Mouse (Mus musculus) hindbrain, embryonic 11.5 days (tissue): ENCODE measurements at regions not wholly inside any gene's neighbourhood (a gene's known extent, or its start where the extent isn't known, plus 50 kb on each side); places are given as distances from the start of the nearest gene placed in this dataset.

ENCODE experiments used
- ATAC-seq: fragments of 200-750 bp; cut with Nextera tagmentation; 2 replicates; pipeline ENCODE4 v1.8.0; 2017; ENCODE audit warnings: mild to moderate bottlenecking, moderate TSS enrichment, moderate library complexity; ENCODE audit not compliant: low FRiP score
- DNase-seq: peaks from one replicate; pipeline ENCODE4 v3.0.0-alpha.2; 2015; ENCODE audit warnings: low spot score
- H3K27ac ChIP-seq: fragments of 300-500 bp; sonication (generic); 2 replicates; pipeline ENCODE4 v1.5.1; 2014; ENCODE audit warnings: mild to moderate bottlenecking, low read depth, low read length
- H3K27me3 ChIP-seq: fragments of 300-500 bp; sonication (generic); 2 replicates; pipeline ENCODE4 v1.6.1; 2014; ENCODE audit warnings: mild to moderate bottlenecking, low read length, moderate library complexity, mixed read lengths; ENCODE audit not compliant: control insufficient read depth, insufficient read depth
- H3K36me3 ChIP-seq: fragments of 300-500 bp; sonication (generic); 2 replicates; pipeline ENCODE4 v1.6.1; 2014; ENCODE audit warnings: mild to moderate bottlenecking, low read length, moderate library complexity, mixed read lengths; ENCODE audit not compliant: control insufficient read depth, insufficient read depth
- H3K4me1 ChIP-seq: fragments of 300-500 bp; sonication (generic); replicated peaks from 2 replicates; pipeline ENCODE4 v1.6.1; 2014; ENCODE audit warnings: low read length, mixed read lengths; ENCODE audit not compliant: control insufficient read depth, insufficient read depth
- H3K4me2 ChIP-seq: fragments of 300-500 bp; sonication (generic); replicated peaks from 2 replicates; pipeline ENCODE4 v1.6.1; 2014; ENCODE audit warnings: mild to moderate bottlenecking, low read depth, low read length
- H3K4me3 ChIP-seq: fragments of 300-500 bp; sonication (generic); 2 replicates; pipeline ENCODE4 v1.5.1; 2014; ENCODE audit warnings: low read depth, low read length
- H3K9ac ChIP-seq: fragments of 300-500 bp; sonication (generic); 2 replicates; pipeline ENCODE4 v1.6.1; 2014; ENCODE audit warnings: low read depth, low read length
- H3K9me3 ChIP-seq: fragments of 300-500 bp; sonication (generic); 2 replicates; pipeline ENCODE4 v1.6.1; 2016; ENCODE audit warnings: low read length; ENCODE audit not compliant: control insufficient read depth
- WGBS: fragments of 180-500 bp; shearing (Covaris S2); extraction: QIAGEN DNeasy Blood & Tissue Kit; methylation state at CpG from one replicate; pipeline ENCODE4 v1.1.7; 2014; 5-methylcytosine and 5-hydroxymethylcytosine counted together

GRCm38 (mm10) chr6:101793986-101794385, 416.3 kb upstream of the Pdzrn3 start:
- ATAC-seq (no peak), DNase-seq (no peak)
- Histone ChIP-seq H3K9ac (no peak overlapping the region), H3K4me3 (no peak overlapping the region), H3K9me3 (no peaks in the 10 kb centered on the region), H3K4me2 (no peak overlapping the region), H3K36me3 (no peaks in the 10 kb centered on the region), H3K27ac (no peak overlapping the region), H3K27me3 (no peaks in the 10 kb centered on the region), H3K4me1 (no peaks in the 10 kb centered on the region)
- 84% methylated on average over 2 of the region's 2 CpGs for WGBS

- no peaks in the 10 kb centered on the region for H3K4me1 ChIP-seq
- no peaks in the 10 kb centered on the region for H3K36me3 ChIP-seq
- no peaks in the 10 kb centered on the region for H3K9me3 ChIP-seq
- no peak overlapping the region for H3K27ac ChIP-seq
- DNase-seq (no peak), ATAC-seq (no peak)
- H3K27me3 ChIP-seq = no peaks in the 10 kb centered on the region
- 91% methylated on average over 3 of the region's 3 CpGs for WGBS
- H3K4me3 ChIP-seq = no peak overlapping the region
- H3K4me2 ChIP-seq = no peak overlapping the region
- no peak overlapping the region for H3K9ac ChIP-seq
Observed at GRCm38 (mm10) chr6:101777864-101778263, 400.2 kb upstream of the Pdzrn3 start.

DNA sequence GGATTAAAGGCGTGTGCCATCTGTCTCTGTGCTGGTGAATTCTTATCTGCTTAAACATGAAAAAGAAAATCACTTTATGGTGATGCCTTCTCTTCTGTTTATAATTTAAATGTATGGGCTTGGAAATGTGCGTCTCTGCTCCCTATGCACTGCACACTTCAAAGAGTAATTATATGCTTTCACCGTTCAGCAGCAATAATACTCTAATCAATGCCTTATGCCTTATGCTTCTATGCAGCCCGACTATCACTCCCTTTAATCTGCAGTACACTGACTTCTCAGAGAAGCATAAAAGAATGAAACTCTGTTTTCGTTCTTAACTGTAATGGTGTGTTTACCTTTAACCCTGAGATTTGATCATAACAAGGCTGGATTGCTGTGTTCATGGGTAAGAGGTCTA, 395.5 kb upstream of the Pdzrn3 start:
- Histone ChIP-seq H3K9ac (no peak overlapping the region), H3K4me2 (no peak overlapping the region), H3K9me3 (no peaks in the 10 kb centered on the region), H3K4me3 (no peak overlapping the region), H3K27me3 (no peaks in the 10 kb centered on the region), H3K36me3 (no peaks in the 10 kb centered on the region), H3K27ac (no peak overlapping the region), H3K4me1 (no peaks in the 10 kb centered on the region)
- ATAC-seq (no peak), DNase-seq (no peak)
- WGBS = 75% methylated on average over 5 of the region's 5 CpGs

DNA sequence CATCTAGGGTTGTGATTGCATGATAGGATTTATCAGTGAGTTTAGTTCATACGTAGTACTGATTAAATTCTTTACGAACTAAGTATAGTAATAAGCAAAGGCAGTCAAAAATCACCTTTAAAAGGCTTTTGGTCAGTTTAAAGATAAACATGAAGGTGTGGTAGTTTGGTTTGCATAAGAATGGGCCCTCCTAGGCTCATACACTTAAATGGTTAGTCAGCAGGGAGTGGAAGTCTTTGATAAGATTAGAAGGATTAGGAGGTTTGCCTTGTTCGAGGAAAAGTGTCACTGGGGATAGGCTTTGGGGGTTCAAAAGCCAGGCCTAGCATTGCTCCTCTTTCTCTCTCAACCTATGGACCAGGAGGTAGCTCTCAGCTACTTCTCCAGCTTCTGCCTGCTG, 357.4 kb upstream of the Pdzrn3 start:
- no peak for ATAC-seq
- Histone ChIP-seq H3K9ac (no peak overlapping the region), H3K4me3 (no peak overlapping the region), H3K4me1 (no peaks in the 10 kb centered on the region), H3K27me3 (no peaks in the 10 kb centered on the region), H3K36me3 (no peaks in the 10 kb centered on the region), H3K4me2 (no peak overlapping the region), H3K9me3 (no peaks in the 10 kb centered on the region), H3K27ac (no peak overlapping the region)
- no peak for DNase-seq
- 66% methylated on average over 3 of the region's 3 CpGs for WGBS

GRCm38 (mm10) chr6:101720513-101720912, 342.8 kb upstream of the Pdzrn3 start:
- Histone ChIP-seq H3K27ac (no peak overlapping the region), H3K4me2 (no peak overlapping the region), H3K9ac (no peak overlapping the region), H3K27me3 (no peaks in the 10 kb centered on the region), H3K4me3 (no peak overlapping the region), H3K4me1 (no peaks in the 10 kb centered on the region), H3K36me3 (no peaks in the 10 kb centered on the region), H3K9me3 (no peaks in the 10 kb centered on the region)
- DNase-seq = no peak
- no peak for ATAC-seq

DNA sequence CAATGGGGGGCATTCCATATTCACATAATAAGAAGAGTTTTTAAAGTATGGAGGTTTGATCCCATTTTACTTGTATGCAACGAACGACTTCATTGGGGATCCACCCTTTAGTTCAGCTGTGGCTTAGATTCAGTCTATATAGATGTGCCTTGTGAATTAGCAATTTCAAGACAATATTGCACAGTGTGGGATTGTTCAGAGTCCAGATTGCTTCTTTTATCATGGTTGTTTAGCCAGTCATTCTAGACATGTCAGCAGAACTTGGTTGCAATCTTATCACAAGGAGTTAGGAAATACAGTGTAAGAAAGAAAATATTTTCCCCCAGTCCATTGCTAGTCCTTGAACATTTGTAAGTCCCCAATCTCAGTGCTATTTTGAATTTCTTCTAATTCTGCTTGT, 312.0 kb upstream of the Pdzrn3 start:
- Histone ChIP-seq H3K36me3 (no peaks in the 10 kb centered on the region), H3K4me2 (no peak overlapping the region), H3K4me3 (no peak overlapping the region), H3K9me3 (no peaks in the 10 kb centered on the region), H3K27ac (no peak overlapping the region), H3K4me1 (no peaks in the 10 kb centered on the region), H3K9ac (no peak overlapping the region), H3K27me3 (no peaks in the 10 kb centered on the region)
- ATAC-seq = no peak
- no peak for DNase-seq
- WGBS = 84% methylated on average over 2 of the region's 2 CpGs

GRCm38 (mm10) chr6:101686578-101686977, 308.9 kb upstream of the Pdzrn3 start:
- H3K9ac ChIP-seq = no peak overlapping the region
- H3K4me1 ChIP-seq = no peaks in the 10 kb centered on the region
- no peaks in the 10 kb centered on the region for H3K9me3 ChIP-seq
- no peaks in the 10 kb centered on the region for H3K36me3 ChIP-seq
- H3K27me3 ChIP-seq = no peaks in the 10 kb centered on the region
- ATAC-seq (no peak), DNase-seq (no peak)
- H3K4me2 ChIP-seq = no peak overlapping the region
- H3K27ac ChIP-seq = no peak overlapping the region
- no peak overlapping the region for H3K4me3 ChIP-seq

- WGBS = 70% methylated on average over 8 of the region's 8 CpGs
- Histone ChIP-seq H3K9me3 (no peaks in the 10 kb centered on the region), H3K27me3 (no peaks in the 10 kb centered on the region), H3K4me3 (no peak overlapping the region), H3K27ac (no peak overlapping the region), H3K36me3 (no peaks in the 10 kb centered on the region), H3K4me2 (no peak overlapping the region), H3K9ac (no peak overlapping the region), H3K4me1 (no peaks in the 10 kb centered on the region)
- DNase-seq (peak; percentile 8), ATAC-seq (peak; percentile 68; the same call in 1 of the 2 replicates)
Observed at GRCm38 (mm10) chr6:101685734-101686133, 308.0 kb upstream of the Pdzrn3 start.

- Histone ChIP-seq H3K4me2 (no peak overlapping the region), H3K9ac (no peak overlapping the region), H3K27me3 (no peaks in the 10 kb centered on the region), H3K9me3 (no peaks in the 10 kb centered on the region), H3K4me1 (no peaks in the 10 kb centered on the region), H3K4me3 (no peak overlapping the region), H3K27ac (no peak overlapping the region), H3K36me3 (no peaks in the 10 kb centered on the region)
- 74% methylated on average over 2 of the region's 2 CpGs for WGBS
- ATAC-seq = no peak
- peak; percentile 23 for DNase-seq
Observed at GRCm38 (mm10) chr6:101684390-101684789, 306.7 kb upstream of the Pdzrn3 start.
